Mouse (Mus musculus) neural tube, embryonic 11.5 days (tissue): ENCODE data around the gene Slc39a9. TPM values are rescaled to one million over a fixed set of nuclear protein-coding genes. Genes with fewer than 3 reads are reported as not detected.

Experiments used
- ATAC-seq: fragments of 200-750 bp; cut with Nextera tagmentation; 2 replicates; pipeline ENCODE4 v1.8.0; 2017; ENCODE audit warnings: moderate number of reproducible peaks, mild to moderate bottlenecking, moderate TSS enrichment, moderate library complexity; ENCODE audit not compliant: insufficient read depth, low FRiP score, low TSS enrichment
- DNase-seq: peaks from one replicate; pipeline ENCODE4 v3.0.0-alpha.2; 2015; ENCODE audit warnings: low spot score
- H3K27ac ChIP-seq: fragments of 300-500 bp; sonication (generic); 2 replicates; pipeline ENCODE4 v1.5.1; 2014; ENCODE audit warnings: low read depth, mild to moderate bottlenecking, low read length
- H3K27me3 ChIP-seq: fragments of 300-500 bp; sonication (generic); 2 replicates; pipeline ENCODE4 v1.6.1; 2014; ENCODE audit warnings: mild to moderate bottlenecking, low read length, mixed read lengths; ENCODE audit not compliant: control insufficient read depth, insufficient read depth
- H3K36me3 ChIP-seq: fragments of 300-500 bp; sonication (generic); 2 replicates; pipeline ENCODE4 v1.6.1; 2014; ENCODE audit warnings: mild to moderate bottlenecking, low read length, moderate library complexity, mixed read lengths; ENCODE audit not compliant: control insufficient read depth, insufficient read depth
- H3K4me1 ChIP-seq: fragments of 300-500 bp; sonication (generic); 2 replicates; pipeline ENCODE4 v1.6.1; 2014; ENCODE audit warnings: low read length, mixed read lengths; ENCODE audit not compliant: control insufficient read depth, insufficient read depth
- H3K4me2 ChIP-seq: fragments of 300-500 bp; sonication (generic); 2 replicates; pipeline ENCODE4 v1.6.1; 2014; ENCODE audit warnings: low read depth, mild to moderate bottlenecking, moderate library complexity
- H3K4me3 ChIP-seq: fragments of 300-500 bp; sonication (generic); 2 replicates; pipeline ENCODE4 v1.5.1; 2014; ENCODE audit warnings: low read depth, low read length
- H3K9ac ChIP-seq: fragments of 300-500 bp; sonication (generic); 2 replicates; pipeline ENCODE4 v1.6.1; 2014; ENCODE audit warnings: mild to moderate bottlenecking, low read length
- H3K9me3 ChIP-seq: fragments of 300-500 bp; sonication (generic); 2 replicates; pipeline ENCODE4 v1.6.1; 2016; ENCODE audit warnings: low read length; ENCODE audit not compliant: control insufficient read depth
- WGBS: fragments of 180-500 bp; shearing (Covaris S2); extraction: QIAGEN DNeasy Blood & Tissue Kit; methylation state at CpG from one replicate; pipeline ENCODE4 v1.1.7; 2014; 5-methylcytosine and 5-hydroxymethylcytosine counted together
- polyA plus RNA-seq: library from polyadenylated mRNA; unstranded; fragments of >200 nt; fragmentation: Nextera tagmentation; extraction: Ambion mirVana; gene quantifications from 2 replicates; pipeline ENCODE4 v1.2.1, GENCODE M21; 2014

Gene Slc39a9
- polyA plus RNA-seq = 31.2 and 31.6 TPM in 2 replicates

DNA sequence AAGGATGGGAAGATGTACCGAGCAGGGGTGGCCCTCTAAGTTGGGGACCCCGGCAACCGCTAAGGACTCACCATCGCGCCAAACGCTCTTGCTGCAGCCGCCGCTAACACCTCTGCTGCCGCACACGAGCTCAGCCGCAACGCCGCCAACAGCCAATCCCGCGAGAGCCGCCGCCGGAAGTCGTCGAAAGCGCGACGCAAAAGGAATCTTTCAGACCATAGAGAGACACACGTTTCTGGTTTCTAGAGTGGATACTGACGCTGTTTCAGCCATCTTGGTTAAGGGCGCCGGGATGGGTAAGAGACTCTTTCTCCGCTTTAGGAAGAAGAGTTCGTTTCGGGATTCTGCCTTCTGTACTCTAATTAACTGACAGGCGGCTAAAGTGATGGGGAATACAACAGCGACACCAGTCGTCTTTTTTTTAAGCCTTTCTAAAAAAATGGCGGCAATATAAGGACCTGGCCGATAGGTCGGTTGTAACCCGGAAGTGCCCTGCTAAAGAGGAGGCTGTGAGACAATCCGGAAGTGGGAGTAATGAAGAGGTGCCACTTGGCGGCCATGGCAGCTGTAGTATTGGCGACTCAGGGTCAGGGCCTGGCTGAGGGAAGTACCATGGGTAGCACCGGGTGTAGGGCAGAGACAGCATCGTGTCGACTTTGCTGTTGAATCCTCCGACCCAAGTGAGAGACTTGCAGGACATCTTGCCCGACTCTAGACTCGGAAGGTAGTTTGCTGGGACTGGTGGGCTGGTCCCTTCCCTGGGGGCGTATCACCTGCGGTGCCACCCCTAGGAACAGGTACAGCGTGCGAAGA, at the start of gene Slc39a9, which contains the start of gene Erh:
TSS of gene Slc39a9 (plus strand) at position 191 of the 813 bp plus-strand sequence.
TSS of gene Erh (minus strand) at position 649 of the 813 bp plus-strand sequence.
- Histone ChIP-seq H3K4me1 (peaks cover 27% of the 10 kb centered on the region), H3K27ac (peak within 1 kb of the TSS; percentile 84), H3K4me2 (peak within 1 kb of the TSS; percentile 92), H3K4me3 (peak within 1 kb of the TSS; percentile 96), H3K9ac (peak within 1 kb of the TSS; percentile 98), H3K27me3 (no peaks in the 10 kb centered on the region), H3K9me3 (no peaks in the 10 kb centered on the region), H3K36me3 (peaks cover 8% of the 10 kb centered on the region)
- ATAC-seq (peak; percentile 97), DNase-seq (peak; percentile 97)
- WGBS = under 1% methylated on average over 50 of the region's 50 CpGs

DNA sequence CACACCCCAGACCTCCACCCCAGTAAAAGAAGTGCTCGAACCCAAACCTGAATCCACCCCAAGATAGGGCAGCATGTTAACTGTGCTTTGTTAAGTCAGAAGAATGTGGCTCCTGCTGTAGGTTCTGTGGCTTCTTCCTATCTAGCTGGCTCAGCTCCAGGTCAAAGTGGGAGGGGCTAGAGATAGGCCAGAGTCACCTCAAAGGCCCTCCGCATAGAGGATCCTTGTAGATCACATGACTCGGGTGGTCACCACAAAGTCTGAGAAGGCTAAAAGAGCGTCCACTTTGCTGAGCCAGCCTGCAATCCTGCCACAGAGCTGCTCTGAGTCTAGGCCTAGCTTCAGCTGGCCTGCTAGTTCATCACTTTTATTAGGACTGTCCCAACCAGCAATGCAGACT, 49.5 kb upstream of the Slc39a9 start:
- Histone ChIP-seq H3K27me3 (no peaks in the 10 kb centered on the region), H3K4me1 (no peaks in the 10 kb centered on the region), H3K27ac (no peak overlapping the region), H3K36me3 (no peaks in the 10 kb centered on the region; the same call in 1 of the 2 replicates), H3K9ac (no peak overlapping the region), H3K9me3 (no peaks in the 10 kb centered on the region), H3K4me2 (no peak overlapping the region), H3K4me3 (no peak overlapping the region)
- ATAC-seq (no peak), DNase-seq (no peak)
- 91% methylated on average over 4 of the region's 4 CpGs for whole genome bisulfite sequencing

DNA sequence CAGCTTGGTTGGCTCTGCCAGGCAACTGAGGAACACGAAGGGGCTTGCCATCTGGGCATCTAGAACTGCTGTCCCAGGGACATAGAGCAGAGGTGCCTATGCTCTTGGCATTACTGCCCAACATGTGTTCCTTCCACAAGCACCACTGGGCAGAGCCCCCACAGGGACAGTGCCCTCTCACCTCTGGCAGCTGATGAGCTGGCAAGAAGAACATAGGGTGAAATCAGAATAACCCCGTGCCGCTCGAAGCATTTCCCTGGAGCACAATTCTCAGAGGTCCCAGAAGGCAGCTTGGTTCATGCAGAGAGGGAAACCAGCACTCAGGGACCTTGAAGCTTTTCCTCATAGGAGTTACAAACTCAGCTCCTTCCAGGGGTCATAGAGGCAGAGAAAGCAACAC, 48.9 kb upstream of the Slc39a9 start:
- no peak overlapping the region for H3K4me2 ChIP-seq
- no peak for ATAC-seq
- no peaks in the 10 kb centered on the region for H3K27me3 ChIP-seq
- DNase-seq = no peak
- H3K4me1 ChIP-seq = no peaks in the 10 kb centered on the region
- no peaks in the 10 kb centered on the region; the same call in 1 of the 2 replicates for H3K36me3 ChIP-seq
- no peak overlapping the region for H3K9ac ChIP-seq
- no peak overlapping the region for H3K4me3 ChIP-seq
- WGBS = 80% methylated on average over 4 of the region's 4 CpGs
- no peaks in the 10 kb centered on the region for H3K9me3 ChIP-seq
- no peak overlapping the region for H3K27ac ChIP-seq

DNA sequence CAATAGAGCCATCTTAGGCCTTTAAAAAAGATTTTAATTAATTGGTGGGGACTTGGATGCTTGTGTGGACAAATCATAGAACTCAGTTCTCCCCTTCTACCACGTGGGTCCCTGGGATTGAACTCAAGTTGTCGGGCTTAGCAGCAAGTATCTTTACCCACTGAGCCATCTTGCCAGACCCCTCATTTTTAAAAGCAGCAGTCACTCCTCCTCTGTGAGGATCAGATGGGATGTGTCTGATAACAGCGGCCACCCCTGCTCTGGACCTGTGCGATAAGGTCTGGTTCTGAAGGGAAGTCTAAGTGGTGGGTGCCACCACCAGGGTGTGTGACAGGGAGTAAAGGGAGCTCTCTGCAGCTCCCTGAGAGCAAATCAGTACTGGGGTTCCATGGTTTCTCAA, 48.1 kb upstream of the Slc39a9 start:
- no peak for DNase-seq
- Histone ChIP-seq H3K4me2 (no peak overlapping the region), H3K9ac (no peak overlapping the region), H3K4me1 (no peaks in the 10 kb centered on the region), H3K4me3 (no peak overlapping the region), H3K36me3 (no peaks in the 10 kb centered on the region; the same call in 1 of the 2 replicates), H3K27ac (no peak overlapping the region), H3K9me3 (no peaks in the 10 kb centered on the region), H3K27me3 (no peaks in the 10 kb centered on the region)
- no peak for ATAC-seq
- 89% methylated on average over 4 of the region's 4 CpGs for WGBS

DNA sequence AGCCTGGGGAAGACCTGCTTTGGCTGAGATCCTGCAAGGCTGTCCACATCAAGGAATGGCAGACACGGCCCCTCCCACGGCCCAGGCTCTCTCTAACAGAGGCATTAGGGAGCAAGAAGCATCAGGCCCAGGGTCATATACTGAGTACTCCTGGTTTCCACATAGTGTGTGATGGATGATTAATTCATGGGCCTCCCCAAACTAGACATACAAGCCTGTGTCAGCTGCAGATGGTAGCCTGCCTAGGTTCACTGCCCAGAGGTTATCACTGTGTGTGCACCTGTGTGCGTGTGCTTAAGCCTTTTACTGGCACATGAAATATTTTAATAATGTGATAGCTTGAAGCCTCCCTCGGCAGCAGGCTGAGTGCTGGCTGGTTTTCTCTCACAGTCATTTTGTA, 47.7 kb upstream of the Slc39a9 start:
- no peaks in the 10 kb centered on the region for H3K27me3 ChIP-seq
- no peaks in the 10 kb centered on the region for H3K4me1 ChIP-seq
- no peak overlapping the region for H3K27ac ChIP-seq
- DNase-seq = no peak
- H3K9ac ChIP-seq = no peak overlapping the region
- ATAC-seq = no peak
- no peaks in the 10 kb centered on the region for H3K9me3 ChIP-seq
- WGBS = 87% methylated on average over 4 of the region's 4 CpGs
- H3K36me3 ChIP-seq = no peaks in the 10 kb centered on the region; the same call in 1 of the 2 replicates
- H3K4me2 ChIP-seq = no peak overlapping the region
- H3K4me3 ChIP-seq = no peak overlapping the region

DNA sequence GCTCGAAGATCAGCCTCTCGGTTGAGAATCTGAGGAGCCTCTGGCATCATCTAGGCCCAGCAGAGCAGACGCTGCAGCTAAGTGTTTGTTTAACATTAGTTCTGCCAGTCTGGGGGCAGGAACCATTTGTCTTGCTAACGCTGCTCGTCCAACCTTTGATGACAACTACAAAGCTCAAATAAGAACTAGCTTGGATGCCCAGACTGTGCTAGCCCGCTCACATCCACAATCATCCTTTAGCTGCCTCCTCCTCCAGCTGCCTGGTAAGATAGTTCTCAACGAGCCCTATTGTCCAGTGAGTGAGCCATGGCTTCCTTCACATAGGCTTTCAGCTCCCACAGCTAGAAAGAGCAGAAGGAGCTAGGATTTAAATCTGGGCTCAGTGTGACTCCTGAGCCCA, 45.4 kb upstream of the Slc39a9 start:
- H3K27me3 ChIP-seq = no peaks in the 10 kb centered on the region
- H3K36me3 ChIP-seq = no peaks in the 10 kb centered on the region; the same call in 1 of the 2 replicates
- no peaks in the 10 kb centered on the region for H3K9me3 ChIP-seq
- H3K9ac ChIP-seq = no peak overlapping the region
- DNase-seq = no peak
- H3K4me1 ChIP-seq = no peaks in the 10 kb centered on the region
- H3K27ac ChIP-seq = no peak overlapping the region
- 20% methylated on average over 7 of the region's 7 CpGs for WGBS
- ATAC-seq = no peak
- no peak overlapping the region for H3K4me3 ChIP-seq
- no peak overlapping the region for H3K4me2 ChIP-seq

DNA sequence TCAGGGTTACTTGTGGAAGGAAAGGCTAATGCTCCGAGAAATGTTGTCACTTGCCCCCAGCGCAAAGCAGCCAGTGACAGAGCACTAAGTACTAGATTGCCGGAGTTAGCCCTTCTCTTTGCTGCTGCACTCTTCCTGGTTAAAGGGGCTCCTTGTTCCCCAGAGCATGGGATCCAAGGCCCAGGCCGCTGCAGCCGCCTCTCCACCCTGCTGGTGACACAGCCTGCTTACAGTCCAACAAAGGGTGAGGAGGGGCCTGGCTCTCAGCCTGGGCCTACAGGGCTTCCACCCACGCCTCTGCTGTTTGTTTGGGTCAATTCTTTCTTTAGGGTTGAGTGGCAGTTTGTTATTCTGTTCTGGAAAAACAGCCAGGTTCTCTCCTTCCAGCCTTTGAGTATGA, 44.9 kb upstream of the Slc39a9 start:
- Histone ChIP-seq H3K4me3 (no peak overlapping the region), H3K4me1 (no peaks in the 10 kb centered on the region), H3K27me3 (no peaks in the 10 kb centered on the region), H3K9me3 (no peaks in the 10 kb centered on the region), H3K27ac (no peak overlapping the region), H3K36me3 (no peaks in the 10 kb centered on the region; the same call in 1 of the 2 replicates), H3K4me2 (no peak overlapping the region), H3K9ac (no peak overlapping the region)
- DNase-seq = no peak
- 51% methylated on average over 6 of the region's 6 CpGs for WGBS
- no peak for ATAC-seq

DNA sequence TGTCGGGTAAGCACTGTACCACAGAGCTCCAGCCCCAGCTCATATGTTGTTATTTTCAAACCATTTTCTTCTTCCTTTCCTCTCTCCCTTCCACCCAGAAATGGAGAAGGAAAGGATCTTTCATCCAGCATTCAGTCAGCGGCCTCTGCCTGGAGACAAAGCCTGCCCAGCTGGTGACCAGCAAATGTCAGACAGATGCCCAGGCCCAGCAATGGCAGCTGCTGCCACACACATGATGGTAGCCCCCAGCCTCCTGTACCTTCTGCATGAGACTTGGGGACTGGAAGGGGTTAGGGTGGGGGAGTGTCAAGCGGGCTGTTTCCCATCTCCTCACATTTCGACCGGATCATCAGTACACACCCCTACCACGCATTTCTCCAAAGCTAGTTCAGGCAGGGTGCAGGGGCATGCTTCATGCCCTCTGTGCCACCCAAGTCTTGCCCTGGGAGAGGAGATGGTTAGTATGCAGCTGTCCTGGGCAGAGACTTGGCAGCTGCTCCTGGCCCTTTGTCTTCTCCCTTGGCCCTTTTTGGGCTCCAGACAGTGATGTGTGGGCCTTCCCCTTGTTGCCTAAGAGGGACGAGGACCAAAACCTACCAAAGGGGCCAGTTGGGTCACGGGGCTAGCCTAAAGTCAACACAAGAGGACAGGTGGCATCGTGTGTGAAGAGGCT, 42.0 kb upstream of the Slc39a9 start:
- Histone ChIP-seq H3K4me1 (no peaks in the 10 kb centered on the region), H3K27ac (no peak overlapping the region), H3K27me3 (no peaks in the 10 kb centered on the region), H3K36me3 (no peaks in the 10 kb centered on the region; the same call in 1 of the 2 replicates), H3K4me2 (no peak overlapping the region), H3K9ac (no peak overlapping the region), H3K9me3 (no peaks in the 10 kb centered on the region), H3K4me3 (no peak overlapping the region)
- ATAC-seq (no peak), DNase-seq (no peak)
- WGBS = 84% methylated on average over 9 of the region's 9 CpGs
